Mouse (Mus musculus) ES-E14 (cell line): Measurements from ENCODE around the gene Adcy9. TPM values are rescaled to one million over a fixed set of nuclear protein-coding genes. Genes with fewer than 3 reads are reported as not detected.

ENCODE experiments used
- DNase-seq: peaks from one replicate; pipeline ENCODE4 v3.0.0-alpha.2; 2013; ENCODE audit warnings: low read depth, low spot score
- H3K27ac ChIP-seq: 2 replicates; pipeline ENCODE4 v1.5.1; 2012; ENCODE audit warnings: low read depth, mild to moderate bottlenecking, low read length, moderate library complexity, mixed read lengths; ENCODE audit not compliant: poor library complexity, insufficient read depth, severe bottlenecking
- H3K36me3 ChIP-seq: 2 replicates; pipeline ENCODE4 v1.6.1; 2012; ENCODE audit warnings: mild to moderate bottlenecking, low read length, moderate library complexity, mixed read lengths; ENCODE audit not compliant: control insufficient read depth, poor library complexity, insufficient read depth, severe bottlenecking
- H3K4me1 ChIP-seq, 2 experiments: fragments of 150-350 bp in 1 of 2; sonication (generic) in 1 of 2; 2 replicates each; pipeline ENCODE4 v1.6.1; 2012; ENCODE audit warnings: low read length in 2 of 2, mild to moderate bottlenecking in 1 of 2, mixed read lengths in 1 of 2; ENCODE audit not compliant: control insufficient read depth in 2 of 2, insufficient read depth in 2 of 2, poor library complexity in 1 of 2
- H3K4me3 ChIP-seq, 2 experiments: fragments of 150-350 bp in 1 of 2; sonication (generic) in 1 of 2; 2 replicates each; pipeline ENCODE4 v1.5.1; 2012; ENCODE audit warnings: low read length in 2 of 2, low read depth in 1 of 2, mild to moderate bottlenecking in 1 of 2, mixed read lengths in 1 of 2; ENCODE audit not compliant: insufficient read depth in 1 of 2, poor library complexity in 1 of 2, severe bottlenecking in 1 of 2
- H3K9ac ChIP-seq: 2 replicates; pipeline ENCODE4 v1.6.1; 2012; ENCODE audit warnings: low read depth, mild to moderate bottlenecking, low read length, mixed read lengths; ENCODE audit not compliant: poor library complexity, insufficient read depth, severe bottlenecking
- H3K9me3 ChIP-seq: fragments of 150-350 bp; sonication (generic); 2 replicates; pipeline ENCODE4 v1.6.1; 2012; ENCODE audit warnings: low read depth, mild to moderate bottlenecking, low read length; ENCODE audit not compliant: control insufficient read depth, insufficient read depth
- CHD2 ChIP-seq: IDR thresholded peaks from 2 replicates; pipeline ENCODE4 v1.6.1; 2014; ENCODE audit warnings: mild to moderate bottlenecking, low read depth, low read length, inconsistent platforms
- HCFC1 ChIP-seq: IDR thresholded peaks from 2 replicates; pipeline ENCODE4 v1.6.1; 2012; ENCODE audit warnings: low read length, inconsistent platforms, borderline replicate concordance; ENCODE audit not compliant: insufficient read depth
- MAFK ChIP-seq: IDR thresholded peaks from 2 replicates; pipeline ENCODE4 v1.6.1; 2014; ENCODE audit warnings: mild to moderate bottlenecking, low read depth, low read length, inconsistent platforms; ENCODE audit not compliant: insufficient read depth
- ZC3H11A ChIP-seq: IDR thresholded peaks from 2 replicates; pipeline ENCODE4 v1.6.1; 2012; ENCODE audit warnings: low read depth, mild to moderate bottlenecking, inconsistent platforms, low read length, borderline replicate concordance
- ZNF384 ChIP-seq: IDR thresholded peaks from 2 replicates; pipeline ENCODE4 v1.6.1; 2012; ENCODE audit warnings: low read depth, low read length, inconsistent platforms
- in situ Hi-C, 2 experiments: fragments of 600-800 bp; cut with MboI; formaldehyde crosslinking; loops; one replicate each; pipeline ENCODE4 v1.15.1; 2025; ENCODE audit warnings: low sequenced_read_pairs in 2 of 2, inconsistent platforms in 1 of 2; ENCODE audit not compliant: unreplicated experiment in 2 of 2
- total RNA-seq: library from RNA; depleted of rRNA; stranded (reverse); fragments of 300-350 nt; gene quantifications from 2 replicates; pipeline ENCODE4 v1.2.3, GENCODE M21; 2012

Adcy9 gene
- total RNA-seq, 1 experiment = 5.2 TPM

- H3K27ac ChIP-seq = no peak overlapping the region
- H3K9ac ChIP-seq = no peak overlapping the region
- no peak for DNase-seq
- H3K9me3 ChIP-seq = no peaks in the 10 kb centered on the region
- no peak overlapping the region for H3K4me3 ChIP-seq
- H3K4me1 ChIP-seq = no peaks in the 10 kb centered on the region
- in situ Hi-C loops = no loop called here
- TF ChIP-seq ZNF384 = no peak
- TF ChIP-seq HCFC1 = no peak
- no peak for TF ChIP-seq ZC3H11A
- TF ChIP-seq MAFK = no peak
- TF ChIP-seq CHD2 = no peak
- no peaks in the 10 kb centered on the region for H3K36me3 ChIP-seq
Measured at GRCm38 (mm10) chr16:4383473-4384038, 36.7 kb downstream of the Adcy9 start.

- Histone ChIP-seq H3K27ac (no peak overlapping the region), H3K36me3 (no peaks in the 10 kb centered on the region), H3K4me1 (no peaks in the 10 kb centered on the region), H3K9me3 (no peaks in the 10 kb centered on the region), H3K4me3 (no peak overlapping the region), H3K9ac (no peak overlapping the region)
- no peak for DNase-seq
- TF ChIP-seq ZNF384 (no peak), ZC3H11A (no peak), MAFK (no peak), HCFC1 (no peak), CHD2 (no peak)
- in situ Hi-C loops = no loop called here
Measured at GRCm38 (mm10) chr16:4382406-4382805, 37.9 kb downstream of the Adcy9 start.

- Histone ChIP-seq H3K36me3 (no peaks in the 10 kb centered on the region), H3K9ac (no peak overlapping the region), H3K9me3 (no peaks in the 10 kb centered on the region), H3K4me1 (no peaks in the 10 kb centered on the region), H3K27ac (no peak overlapping the region), H3K4me3 (no peak overlapping the region)
- in situ Hi-C loops = no loop called here
- TF ChIP-seq ZNF384 = no peak
- TF ChIP-seq MAFK = no peak
- no peak for TF ChIP-seq ZC3H11A
- no peak for TF ChIP-seq CHD2
- no peak for TF ChIP-seq HCFC1
- no peak for DNase-seq
Measured at GRCm38 (mm10) chr16:4381487-4381886, 38.8 kb downstream of the Adcy9 start.

GRCm38 (mm10) chr16:4378788-4379187, 41.5 kb downstream of the Adcy9 start:
- Histone ChIP-seq H3K9ac (no peak overlapping the region), H3K4me1 (no peaks in the 10 kb centered on the region), H3K4me3 (no peak overlapping the region), H3K9me3 (no peaks in the 10 kb centered on the region), H3K36me3 (no peaks in the 10 kb centered on the region), H3K27ac (no peak overlapping the region)
- DNase-seq = no peak
- TF ChIP-seq ZNF384 (no peak), MAFK (no peak)
- in situ Hi-C loops = no loop called here

GRCm38 (mm10) chr16:4377556-4377955, 42.7 kb downstream of the Adcy9 start:
- in situ Hi-C loops = no loop called here
- no peaks in the 10 kb centered on the region for H3K9me3 ChIP-seq
- H3K36me3 ChIP-seq = no peaks in the 10 kb centered on the region
- no peak overlapping the region for H3K4me3 ChIP-seq
- TF ChIP-seq MAFK (no peak), CHD2 (no peak), ZNF384 (no peak), ZC3H11A (no peak), HCFC1 (no peak)
- no peaks in the 10 kb centered on the region for H3K4me1 ChIP-seq
- no peak overlapping the region for H3K27ac ChIP-seq
- no peak for DNase-seq
- no peak overlapping the region for H3K9ac ChIP-seq
